Mouse (Mus musculus): ENCODE data around the gene Akr1b8.
"Not testable (repeated sequence)": the region's sequence is repeated elsewhere in the genome, so short reads cannot be mapped to it uniquely, and the experiment has no call there.

Gene Akr1b8

GRCm38 (mm10) chr6:34350037-34350699, 3.8 kb upstream of the Akr1b8 start:
- no peak for DNase-seq (ENCODE audit: inconsistent ontology term)

GRCm38 (mm10) chr6:34351481-34351880, 2.4 kb upstream of the Akr1b8 start:
- not testable (repeated sequence) for DNase-seq (ENCODE audit: inconsistent ontology term)

GRCm38 (mm10) chr6:34352401-34352800, 1.5 kb upstream of the Akr1b8 start:
- DNase-seq (ENCODE audit: inconsistent ontology term) = no peak

GRCm38 (mm10) chr6:34354354-34355348, 732 bp downstream of the Akr1b8 start:
- no peak for DNase-seq (ENCODE audit: inconsistent ontology term)

GRCm38 (mm10) chr6:34355349-34355747, 1.4 kb downstream of the Akr1b8 start:
- DNase-seq (ENCODE audit: inconsistent ontology term) = no peak

- DNase-seq (ENCODE audit: inconsistent ontology term) = no peak
Measured at GRCm38 (mm10) chr6:34355841-34356240, 1.9 kb downstream of the Akr1b8 start.

- no peak for DNase-seq (ENCODE audit: inconsistent ontology term)
Measured at GRCm38 (mm10) chr6:34364217-34365136, 10.6 kb downstream of the Akr1b8 start.

- no peak for DNase-seq (ENCODE audit: inconsistent ontology term)
Measured at GRCm38 (mm10) chr6:34367998-34368397, 14.1 kb downstream of the Akr1b8 start.

- DNase-seq (ENCODE audit: inconsistent ontology term) = no peak
Measured at GRCm38 (mm10) chr6:34370081-34370480, 16.2 kb downstream of the Akr1b8 start.

- peak; percentile 46 for DNase-seq (ENCODE audit: inconsistent ontology term)
Measured at GRCm38 (mm10) chr6:34371700-34372351, 17.9 kb downstream of the Akr1b8 start.

GRCm38 (mm10) chr6:34373841-34374240, 19.9 kb downstream of the Akr1b8 start:
- no peak for DNase-seq (ENCODE audit: inconsistent ontology term)

GRCm38 (mm10) chr6:34375888-34376287, 22.0 kb downstream of the Akr1b8 start:
- DNase-seq (ENCODE audit: inconsistent ontology term) = not testable (repeated sequence)

- DNase-seq (ENCODE audit: inconsistent ontology term) = no peak
Measured at GRCm38 (mm10) chr6:34383401-34383800, 29.5 kb downstream of the Akr1b8 start.

GRCm38 (mm10) chr6:34384110-34384661, 30.3 kb downstream of the Akr1b8 start, which contains the start of gene Akr1b10:
Gene Akr1b10 (plus strand): TSS chr6:34384218.
- peak; percentile 90 for DNase-seq (ENCODE audit: inconsistent ontology term)

GRCm38 (mm10) chr6:34384701-34385370, 30.9 kb downstream of the Akr1b8 start:
- peak; percentile 56 for DNase-seq (ENCODE audit: inconsistent ontology term)

GRCm38 (mm10) chr6:34388420-34389156, 34.7 kb downstream of the Akr1b8 start:
- no peak for DNase-seq (ENCODE audit: inconsistent ontology term)

- DNase-seq (ENCODE audit: inconsistent ontology term) = no peak
Measured at GRCm38 (mm10) chr6:34395897-34396296, 42.0 kb downstream of the Akr1b8 start.

GRCm38 (mm10) chr6:34398431-34398830, 44.5 kb downstream of the Akr1b8 start:
- no peak for DNase-seq (ENCODE audit: inconsistent ontology term)

- no peak for DNase-seq (ENCODE audit: inconsistent ontology term)
Measured at GRCm38 (mm10) chr6:34399606-34400220, 45.8 kb downstream of the Akr1b8 start.
